Comparison of ENCODE assay signal across 23 mouse cellular contexts in the genomic region with DNA sequence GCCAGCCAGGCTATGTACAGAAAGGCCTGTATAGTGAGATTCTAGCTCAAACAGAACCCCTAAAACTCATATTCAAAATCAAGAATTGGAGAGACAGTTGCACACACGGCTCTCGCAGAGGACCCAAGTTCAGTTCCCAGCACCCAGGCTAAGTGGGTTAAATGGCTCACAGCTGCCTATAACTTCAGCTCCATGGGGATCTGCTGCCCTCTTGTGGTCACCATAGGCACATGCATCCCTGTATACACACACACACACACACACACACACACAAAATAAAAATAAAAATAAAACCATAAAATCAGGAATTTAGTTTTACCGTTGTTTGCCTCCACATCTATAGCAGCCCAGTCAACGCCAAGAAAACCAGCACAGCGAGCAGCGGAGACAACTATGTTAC.
A peak's percentile ranks its signal among the peaks of the same experiment; 100 is the strongest.
DNase-seq lines count a peak whose midpoint lies in the region; ATAC-seq and TF ChIP-seq lines count a peak whose summit lies in the region.
"Had no signal": no experiment of that assay in that cellular context is flagged by ENCODE, and none has a peak within 500 bp of the region (broad histone marks: within the 10 kb centered on the region; RNA-seq: fewer than 3 reads in every experiment).

No protein-coding gene starts in this region.

- H3K27me3 ChIP-seq in heart, adult 2 months (ENCODE audit: control insufficient read depth, insufficient read depth, low read length) = no peaks in the 10 kb centered on the region
- H3K27me3 ChIP-seq in lung, embryonic 14.5 days (ENCODE audit: insufficient read depth, low read length) = no peaks in the 10 kb centered on the region
- no peaks in the 10 kb centered on the region for H3K27me3 ChIP-seq in ES-Bruce4 (ENCODE audit: control insufficient read depth, insufficient read depth, low read length, poor library complexity, severe bottlenecking)
- H3K27me3 ChIP-seq: CH12.LX; liver, embryonic 15.5 days; midbrain, embryonic 13.5 days had no signal

- no peaks in the 10 kb centered on the region for H3K4me1 ChIP-seq in heart, adult 2 months (ENCODE audit: control insufficient read depth, insufficient read depth, low read length)
- no peaks in the 10 kb centered on the region for H3K4me1 ChIP-seq in lung, embryonic 14.5 days (ENCODE audit: insufficient read depth)
- H3K4me1 ChIP-seq in ES-Bruce4 (ENCODE audit: control insufficient read depth, insufficient read depth, low read length) = no peaks in the 10 kb centered on the region
- H3K4me1 ChIP-seq: limb, embryonic 10.5 days; midbrain, embryonic 13.5 days had no signal

- H3K79me2 ChIP-seq in heart, adult 2 months (replicated peaks; ENCODE audit: control insufficient read depth, insufficient read depth, low read length) = no peaks in the 10 kb centered on the region

- WGBS in heart, adult 2 months = 98% methylated on average over 6 of the region's 6 CpGs
- WGBS in lung, embryonic 14.5 days = 93% methylated on average over 6 of the region's 6 CpGs

- H3K9ac ChIP-seq in heart, adult 2 months (ENCODE audit: low read depth, low read length) = no peak overlapping the region
- no peak overlapping the region for H3K9ac ChIP-seq in lung, embryonic 14.5 days
- H3K9ac ChIP-seq in ES-Bruce4 (ENCODE audit: low read depth, poor library complexity, severe bottlenecking) = no peak overlapping the region
- H3K9ac ChIP-seq: liver, embryonic 15.5 days; midbrain, embryonic 13.5 days had no signal

- no peak overlapping the region for H3K4me3 ChIP-seq in heart, adult 2 months
- H3K4me3 ChIP-seq in lung, embryonic 14.5 days (ENCODE audit: low read depth, low read length) = no peak overlapping the region
- no peak overlapping the region for H3K4me3 ChIP-seq in ES-Bruce4 (ENCODE audit: low read depth, low read length)
- H3K4me3 ChIP-seq: heart, embryonic 10.5 days; limb, embryonic 10.5 days; liver, embryonic 15.5 days; midbrain, embryonic 13.5 days had no signal

- DNase-seq in heart, adult 2 months = no peak
- no peak for DNase-seq in heart, postnatal 14 days
- DNase-seq in lung, embryonic 14.5 days = no peak
- DNase-seq in lung, adult 18-20 months = no peak
- DNase-seq in frontal cortex, postnatal 25 days (ENCODE audit: low spot score in 2 of 2) = no peak
- no peak for DNase-seq in layer of hippocampus, postnatal 14 days (ENCODE audit: low spot score in 2 of 2)
- DNase-seq: adrenal gland, postnatal 10 days; cerebellum, adult 9-10 months; embryo, embryonic 11 days; gastrocnemius, postnatal 14 days; kidney, postnatal 10 days; layer of hippocampus, postnatal 36 days; thymus, adult 2 months had no signal

- intact Hi-C loops in heart, adult 2 months (cut with DNase I) = loop anchor here (5.0 kb wide), 1 partner anchor 162 kb away; no protein-coding TSS in a partner anchor
- intact Hi-C loops in heart, postnatal 14 days (cut with DNase I) = no loop called here

- no peak for TF ChIP-seq EP300 in heart, adult 2 months (IDR thresholded peaks at IDR 0.05; ENCODE audit: insufficient read depth, low read depth, low read length)
- TF ChIP-seq EP300 in ES-Bruce4 (IDR thresholded peaks at IDR 0.05; ENCODE audit: insufficient read depth, low read depth, low read length) = no peak

- peak; percentile 52 for TF ChIP-seq CTCF in heart, adult 2 months (IDR thresholded peaks at IDR 0.05)
- TF ChIP-seq CTCF in lung, embryonic 14.5 days (IDR thresholded peaks at IDR 0.05; ENCODE audit: low read depth) = peak; percentile 40; the same call in 1 of the 2 replicates
- TF ChIP-seq CTCF in ES-Bruce4 (IDR thresholded peaks at IDR 0.05; ENCODE audit: low read depth, low read length) = peak; percentile 12

- ATAC-seq in lung, embryonic 14.5 days (ENCODE audit: insufficient read depth) = no peak
- ATAC-seq in erythroid progenitor cell, adult 5-6 weeks (replicated peaks; ENCODE audit: low FRiP score, poor library complexity, severe bottlenecking) = 0 out of 2 replicates have a peak, but pooled peaks have one; percentile 42
- ATAC-seq: forebrain, embryonic 14.5 days; inflammation-experienced regulatory T-cells, adult 6 months; midbrain, embryonic 13.5 days had no signal

- no peak overlapping the region for H3K27ac ChIP-seq in heart, adult 2 months
- H3K27ac ChIP-seq in lung, embryonic 14.5 days (ENCODE audit: low read depth) = no peak overlapping the region
- H3K27ac ChIP-seq in ES-Bruce4 (ENCODE audit: insufficient read depth, low read length) = no peak overlapping the region
- H3K27ac ChIP-seq: heart, embryonic 10.5 days; limb, embryonic 10.5 days; liver, embryonic 15.5 days; macrophage; midbrain, embryonic 13.5 days had no signal

- H3K36me3 ChIP-seq in heart, adult 2 months (ENCODE audit: control insufficient read depth, insufficient read depth, low read length) = peaks cover 8% of the 10 kb centered on the region
- 0 out of 2 replicates have a peak, but pooled peaks cover 3% of the 10 kb centered on the region for H3K36me3 ChIP-seq in lung, embryonic 14.5 days (ENCODE audit: insufficient read depth)
- H3K36me3 ChIP-seq in ES-Bruce4 (ENCODE audit: control insufficient read depth, insufficient read depth, low read length, poor library complexity, severe bottlenecking) = no peaks in the 10 kb centered on the region

- H3K9me3 ChIP-seq in lung, embryonic 14.5 days (ENCODE audit: low read depth, low read length) = peaks cover 12% of the 10 kb centered on the region; the same call in 1 of the 2 replicates
- H3K9me3 ChIP-seq in ES-Bruce4 (replicated peaks; ENCODE audit: control insufficient read depth, insufficient read depth, low read length, poor library complexity, severe bottlenecking) = no peaks in the 10 kb centered on the region
- H3K9me3 ChIP-seq: limb, embryonic 10.5 days had no signal

- no peak overlapping the region for H3K4me2 ChIP-seq in lung, embryonic 14.5 days
- H3K4me2 ChIP-seq: liver, embryonic 15.5 days; midbrain, embryonic 13.5 days had no signal

- TF ChIP-seq POLR2A in heart, adult 2 months (IDR thresholded peaks at IDR 0.05; ENCODE audit: insufficient read depth, low read depth, low read length) = no peak
- TF ChIP-seq POLR2A in ES-Bruce4 (IDR thresholded peaks at IDR 0.05; ENCODE audit: insufficient read depth, low read length) = no peak
